Mouse (Mus musculus) forebrain, postnatal 0 days (tissue): Measurements from ENCODE around the gene Slc28a2. TPM values are rescaled to one million over a fixed set of nuclear protein-coding genes. Genes with fewer than 3 reads are reported as not detected.
A peak's percentile ranks its signal among the peaks of the same experiment; 100 is the strongest.
"Not testable (repeated sequence)": the region's sequence is repeated elsewhere in the genome, so short reads cannot be mapped to it uniquely, and the experiment has no call there.

Experiments
- ATAC-seq: fragments of 200-750 bp; cut with Nextera tagmentation; 2 replicates; pipeline ENCODE4 v1.8.0; 2017; ENCODE audit warnings: mild to moderate bottlenecking, moderate library complexity
- DNase-seq: peaks from one replicate; pipeline ENCODE4 v3.0.0-alpha.2; 2015
- H3K27ac ChIP-seq: fragments of 300-500 bp; sonication (generic); 2 replicates; pipeline ENCODE4 v1.5.1; 2014; ENCODE audit warnings: low read depth, mild to moderate bottlenecking, antibody characterized with exemption, low read length, moderate library complexity, mixed read lengths
- H3K27me3 ChIP-seq: fragments of 300-500 bp; sonication (generic); 2 replicates; pipeline ENCODE4 v1.6.1; 2014; ENCODE audit warnings: mild to moderate bottlenecking, low read length, mixed read lengths; ENCODE audit not compliant: insufficient read depth
- H3K36me3 ChIP-seq: fragments of 300-500 bp; sonication (generic); 2 replicates; pipeline ENCODE4 v1.6.1; 2014; ENCODE audit warnings: mild to moderate bottlenecking, moderate library complexity; ENCODE audit not compliant: insufficient read depth
- H3K4me1 ChIP-seq: fragments of 300-500 bp; sonication (generic); 2 replicates; pipeline ENCODE4 v1.6.1; 2014; ENCODE audit warnings: antibody characterized with exemption; ENCODE audit not compliant: insufficient read depth
- H3K4me2 ChIP-seq: fragments of 300-500 bp; sonication (generic); 2 replicates; pipeline ENCODE4 v1.6.1; 2014; ENCODE audit warnings: low read depth, mild to moderate bottlenecking, moderate library complexity
- H3K4me3 ChIP-seq: fragments of 300-500 bp; sonication (generic); 2 replicates; pipeline ENCODE4 v1.5.1; 2014; ENCODE audit warnings: low read depth, low read length, mixed read lengths
- H3K9ac ChIP-seq: fragments of 300-500 bp; sonication (generic); 2 replicates; pipeline ENCODE4 v1.6.1; 2014; ENCODE audit warnings: mild to moderate bottlenecking
- H3K9me3 ChIP-seq: fragments of 300-500 bp; sonication (generic); 2 replicates; pipeline ENCODE4 v1.6.1; 2016; ENCODE audit warnings: low read length
- CTCF ChIP-seq: sonication (generic); IDR thresholded peaks from 2 replicates; pipeline ENCODE4 v1.5.1; 2016; ENCODE audit warnings: antibody characterized with exemption, control low read depth, low read depth
- WGBS: fragments of 180-500 bp; shearing (Covaris S2); extraction: QIAGEN DNeasy Blood & Tissue Kit; methylation state at CpG from one replicate; pipeline ENCODE4 v1.1.7; 2014; 5-methylcytosine and 5-hydroxymethylcytosine counted together
- polyA plus RNA-seq: library from polyadenylated mRNA; unstranded; fragments of >200 nt; fragmentation: Nextera tagmentation; extraction: Ambion mirVana; gene quantifications from 2 replicates; pipeline ENCODE4 v1.2.1, GENCODE M21; 2015
- total RNA-seq: library from RNA; depleted of rRNA; stranded (reverse); fragments of >200 nt; gene quantifications from 2 replicates; pipeline ENCODE4 v1.2.3, GENCODE M21; 2014; rRNA removed

Slc28a2 gene
- total RNA-seq (0.05 and 0.15 TPM in 2 replicates), polyA plus RNA-seq (0.08 and 0.15 TPM in 2 replicates)

- H3K4me1 ChIP-seq, H3K4me2 ChIP-seq, H3K9ac ChIP-seq, H3K27me3 ChIP-seq, ATAC-seq, H3K9me3 ChIP-seq, DNase-seq, H3K27ac ChIP-seq, H3K36me3 ChIP-seq, H3K4me3 ChIP-seq: not testable (repeated sequence)
- WGBS, result 68% methylated on average over 3 of the region's 3 CpGs
These were observed at the start of gene Slc28a2 for GRCm38 (mm10) chr2:122426200-122426599. Gene Slc28a2, plus strand, starts transcription at chr2:122426477.

GRCm38 (mm10) chr2:122377215-122377674 lies 49.0 kb upstream of the Slc28a2 start:
- Histone ChIP-seq H3K9ac (peak overlapping the region; percentile 70), H3K4me2 (peak overlapping the region; percentile 36), H3K36me3 (no peaks in the 10 kb centered on the region), H3K4me1 (0 out of 2 replicates have a peak, but pooled peaks cover 3% of the 10 kb centered on the region), H3K4me3 (peak overlapping the region; percentile 49), H3K27me3 (no peaks in the 10 kb centered on the region), H3K27ac (peak overlapping the region; percentile 91), H3K9me3 (no peaks in the 10 kb centered on the region)
- under 1% methylated on average over 28 of the region's 28 CpGs for WGBS
- DNase-seq, result peak; percentile 98
- no peak for TF ChIP-seq CTCF
- ATAC-seq, result peak; percentile 89

DNA sequence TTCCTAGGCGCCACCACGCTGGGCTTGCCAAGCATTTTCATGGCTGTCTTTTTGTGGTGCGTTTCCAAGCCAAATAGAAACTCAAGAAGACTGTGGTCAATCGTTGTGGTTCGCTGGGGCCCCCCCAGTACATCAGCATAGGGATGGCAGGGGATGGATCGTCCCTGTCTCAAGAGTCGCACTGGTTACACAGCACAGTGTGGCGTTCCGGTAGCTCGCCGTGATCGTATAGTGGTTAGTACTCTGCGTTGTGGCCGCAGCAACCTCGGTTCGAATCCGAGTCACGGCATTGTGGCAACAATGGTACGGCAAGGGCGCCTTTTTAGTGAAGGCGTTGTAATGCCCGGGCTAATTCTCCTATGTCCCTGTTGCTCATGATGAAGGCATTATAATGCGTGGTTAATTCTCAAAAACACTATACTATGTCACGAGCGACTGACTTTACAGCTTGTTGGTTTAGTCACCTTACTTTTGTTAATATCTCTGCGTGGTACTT lies 48.5 kb upstream of the Slc28a2 start:
- Histone ChIP-seq H3K9me3 (no peaks in the 10 kb centered on the region), H3K27ac (peak overlapping the region; percentile 91), H3K4me2 (peak overlapping the region; percentile 36), H3K4me3 (peak overlapping the region; percentile 49), H3K4me1 (0 out of 2 replicates have a peak, but pooled peaks cover 3% of the 10 kb centered on the region), H3K9ac (peak overlapping the region; percentile 70), H3K36me3 (no peaks in the 10 kb centered on the region), H3K27me3 (no peaks in the 10 kb centered on the region)
- WGBS, result under 1% methylated on average over 26 of the region's 26 CpGs
- DNase-seq (peak; percentile 89), ATAC-seq (peak; percentile 78)
- no peak for TF ChIP-seq CTCF

DNA sequence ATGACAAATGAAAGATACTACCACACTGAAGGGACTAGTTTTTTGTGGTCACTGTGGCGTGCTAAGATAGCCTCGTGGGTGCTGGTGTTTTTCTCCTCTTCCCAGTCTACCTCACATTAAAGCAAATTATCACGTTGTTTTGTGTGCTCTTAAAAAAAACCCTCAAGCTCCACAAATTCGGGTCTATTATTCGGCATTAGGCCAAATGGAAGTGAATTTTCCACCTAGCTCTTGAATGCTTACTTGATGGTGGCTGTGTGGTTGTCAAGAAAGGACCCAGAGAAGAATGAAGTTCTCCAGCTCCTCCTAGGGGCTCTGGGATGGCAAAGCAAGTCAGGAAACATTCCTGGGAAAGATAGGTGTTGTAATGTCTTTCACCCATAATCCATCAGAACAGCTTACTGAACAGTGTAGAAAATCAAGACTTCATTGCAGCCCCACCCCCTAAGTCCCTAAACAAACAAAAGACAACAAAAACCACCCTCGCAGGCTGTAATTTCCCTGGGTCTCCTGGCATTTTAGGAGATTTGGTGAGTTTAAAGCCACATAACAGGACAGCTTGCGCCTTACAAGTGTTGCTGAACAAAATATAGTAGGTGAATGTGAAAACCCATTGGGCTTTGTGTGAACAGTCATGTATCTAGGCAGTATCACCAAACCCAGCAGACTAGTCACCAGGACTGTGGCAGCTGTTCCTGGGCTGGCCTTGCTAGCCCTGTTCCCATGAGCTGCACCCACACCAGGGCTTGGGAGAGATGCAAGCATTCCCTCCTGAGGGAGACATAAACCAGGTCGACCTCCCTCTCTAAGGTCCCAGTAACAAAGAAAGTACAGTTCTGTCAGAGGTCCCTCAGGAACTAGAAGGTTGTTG lies 47.6 kb upstream of the Slc28a2 start:
- DNase-seq, result peak; percentile 81

GRCm38 (mm10) chr2:122379292-122379650 lies 47.0 kb upstream of the Slc28a2 start:
- WGBS, result 38% methylated on average over 2 of the region's 2 CpGs

More for the DNA sequence above, 47.6 kb upstream of the Slc28a2 start:
- Histone ChIP-seq H3K36me3 (no peaks in the 10 kb centered on the region), H3K4me2 (peak overlapping the region; percentile 36), H3K4me3 (peak overlapping the region; percentile 49), H3K4me1 (0 out of 2 replicates have a peak, but pooled peaks cover 3% of the 10 kb centered on the region), H3K9me3 (no peaks in the 10 kb centered on the region), H3K27me3 (no peaks in the 10 kb centered on the region), H3K27ac (peak overlapping the region; percentile 91), H3K9ac (peak overlapping the region; percentile 70; the same call in 1 of the 2 replicates)
- TF ChIP-seq CTCF, result peak; percentile 72
- WGBS, result 15% methylated on average over 8 of the region's 8 CpGs
- peak; percentile 24; the same call in 1 of the 2 replicates for ATAC-seq

DNA sequence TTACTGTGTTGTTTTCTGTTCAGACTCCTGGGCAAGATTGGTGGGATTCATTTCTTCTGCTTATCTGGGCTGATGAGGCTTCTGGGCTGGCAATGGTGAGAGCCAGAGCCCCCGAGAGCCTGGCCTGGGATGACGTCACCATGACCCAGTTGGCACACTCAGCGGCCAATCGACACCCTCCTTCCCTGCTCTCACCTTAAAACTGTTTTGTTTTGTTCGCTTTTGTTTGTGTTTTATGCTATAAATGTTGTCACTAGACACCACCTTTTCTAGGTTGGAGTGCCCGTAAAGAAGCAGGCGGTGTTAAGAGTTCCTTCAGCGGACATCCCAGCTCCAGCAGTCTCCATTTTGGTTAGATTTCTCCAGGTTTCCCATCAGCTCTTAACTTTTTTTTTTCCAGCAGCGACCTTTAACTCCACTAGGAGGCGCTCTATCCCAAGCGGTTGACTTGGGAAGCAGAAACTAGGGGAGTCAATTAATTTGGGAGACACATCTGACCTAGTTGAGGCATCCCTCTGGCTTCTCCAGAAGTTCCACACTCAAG lies 45.4 kb upstream of the Slc28a2 start:
- Histone ChIP-seq H3K27ac (no peak overlapping the region), H3K4me1 (no peaks in the 10 kb centered on the region), H3K4me2 (peak overlapping the region; percentile 33), H3K36me3 (no peaks in the 10 kb centered on the region), H3K4me3 (peak overlapping the region; percentile 20), H3K27me3 (no peaks in the 10 kb centered on the region), H3K9ac (no peak overlapping the region), H3K9me3 (no peaks in the 10 kb centered on the region)
- 13% methylated on average over 11 of the region's 11 CpGs for WGBS
- DNase-seq (peak; percentile 81), ATAC-seq (no peak)
- peak; percentile 81 for TF ChIP-seq CTCF

More at GRCm38 (mm10) chr2:122379292-122379650, 47.0 kb upstream of the Slc28a2 start:
- no peak for TF ChIP-seq CTCF
- no peak for DNase-seq
- Histone ChIP-seq H3K9me3 (no peaks in the 10 kb centered on the region), H3K27ac (peak overlapping the region; percentile 91; the same call in 1 of the 2 replicates), H3K36me3 (no peaks in the 10 kb centered on the region), H3K9ac (no peak overlapping the region), H3K4me1 (0 out of 2 replicates have a peak, but pooled peaks cover 3% of the 10 kb centered on the region), H3K4me3 (no peak overlapping the region), H3K27me3 (no peaks in the 10 kb centered on the region), H3K4me2 (no peak overlapping the region)
- no peak for ATAC-seq
